Mouse (Mus musculus) thymus, adult 2 months (tissue): ENCODE data around the gene Erf.

Experiments used
- CTCF ChIP-seq: fragments of 200-500 bp; IDR thresholded peaks from 2 replicates; pipeline ENCODE4 v1.5.1; 2012; ENCODE audit warnings: mild to moderate bottlenecking, control low read depth, low read length, moderate library complexity, borderline replicate concordance; ENCODE audit not compliant: control insufficient read depth, poor library complexity, insufficient read depth; ENCODE audit errors: extremely low read depth
- POLR2A ChIP-seq: fragments of 200-500 bp; IDR thresholded peaks from 2 replicates; pipeline ENCODE4 v1.6.1; 2012; ENCODE audit warnings: mild to moderate bottlenecking, low read length, control low read depth, moderate library complexity; ENCODE audit not compliant: control insufficient read depth, poor library complexity, insufficient read depth; ENCODE audit errors: extremely low read depth

DNA sequence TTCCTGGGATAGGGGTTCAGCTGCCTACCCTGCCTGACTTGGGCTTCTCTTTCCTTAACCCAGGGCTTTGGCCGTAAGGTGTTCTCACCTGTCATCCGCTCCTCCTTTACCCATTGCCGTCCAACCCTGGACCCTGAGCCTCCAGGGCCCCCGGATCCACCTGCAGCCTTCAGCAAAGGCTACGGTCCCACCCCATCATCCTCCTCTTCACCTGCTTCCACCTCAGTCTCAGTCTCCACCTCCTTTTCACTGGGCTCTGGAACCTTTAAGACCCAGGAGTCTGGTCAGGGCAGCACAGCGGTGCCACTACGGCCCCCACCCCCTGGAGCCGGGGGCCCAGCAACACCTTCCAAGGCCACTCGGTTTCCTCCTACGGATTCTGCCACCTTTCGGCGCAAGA is 37.5 kb upstream of the Erf start:
- no peak for TF ChIP-seq POLR2A
- no peak for TF ChIP-seq CTCF
